Mouse (Mus musculus) stomach, postnatal 0 days (tissue): ENCODE data around the gene Cmip. TPM values are rescaled to one million over a fixed set of nuclear protein-coding genes. Genes with fewer than 3 reads are reported as not detected.
A peak's percentile ranks its signal among the peaks of the same experiment; 100 is the strongest.

Experiments used
- ATAC-seq: fragments of 200-750 bp; cut with Nextera tagmentation; 2 replicates; pipeline ENCODE4 v1.8.0; 2017; ENCODE audit not compliant: low FRiP score, low TSS enrichment
- DNase-seq: peaks from one replicate; pipeline ENCODE4 v3.0.0-alpha.2; 2016; ENCODE audit warnings: low spot score
- H3K27ac ChIP-seq: fragments of 300-500 bp; sonication (generic); replicated peaks from 2 replicates; pipeline ENCODE4 v1.5.1; 2014; ENCODE audit warnings: mild to moderate bottlenecking, control low read depth
- H3K27me3 ChIP-seq: fragments of 300-500 bp; sonication (generic); 2 replicates; pipeline ENCODE4 v1.6.1; 2014; ENCODE audit warnings: low read length; ENCODE audit not compliant: control insufficient read depth, insufficient read depth
- H3K36me3 ChIP-seq: fragments of 300-500 bp; sonication (generic); 2 replicates; pipeline ENCODE4 v1.6.1; 2014; ENCODE audit warnings: low read length, mixed read lengths; ENCODE audit not compliant: control insufficient read depth, insufficient read depth
- H3K4me1 ChIP-seq: fragments of 300-500 bp; sonication (generic); replicated peaks from 2 replicates; pipeline ENCODE4 v1.6.1; 2014; ENCODE audit warnings: antibody characterized with exemption; ENCODE audit not compliant: control insufficient read depth, insufficient read depth
- H3K4me2 ChIP-seq: fragments of 300-500 bp; sonication (generic); replicated peaks from 2 replicates; pipeline ENCODE4 v1.6.1; 2014; ENCODE audit warnings: low read depth, mild to moderate bottlenecking, control low read depth, moderate library complexity
- H3K4me3 ChIP-seq: fragments of 300-500 bp; sonication (generic); 2 replicates; pipeline ENCODE4 v1.5.1; 2014; ENCODE audit warnings: low read depth, low read length, control low read depth
- H3K9ac ChIP-seq: fragments of 300-500 bp; sonication (generic); 2 replicates; pipeline ENCODE4 v1.6.1; 2014; ENCODE audit warnings: mild to moderate bottlenecking, low read length, control low read depth, mixed read lengths
- H3K9me3 ChIP-seq: fragments of 300-500 bp; sonication (generic); 2 replicates; pipeline ENCODE4 v1.6.1; 2016; ENCODE audit warnings: low read length; ENCODE audit not compliant: control insufficient read depth
- CTCF ChIP-seq: IDR thresholded peaks from 2 replicates; pipeline ENCODE4 v1.5.1; 2016; ENCODE audit warnings: antibody characterized with exemption, low read depth, mild to moderate bottlenecking, moderate library complexity
- EP300 ChIP-seq: optimal IDR thresholded peaks from 2 replicates; pipeline ENCODE3; 2016; ENCODE audit warnings: antibody characterized with exemption
- WGBS: fragments of 180-500 bp; shearing (Covaris S2); extraction: QIAGEN DNeasy Blood & Tissue Kit; methylation state at CpG from one replicate; pipeline ENCODE4 v1.1.7; 2014; 5-methylcytosine and 5-hydroxymethylcytosine counted together
- polyA plus RNA-seq: library from polyadenylated mRNA; unstranded; fragments of >200 nt; fragmentation: Nextera tagmentation; extraction: Ambion mirVana; gene quantifications from 2 replicates; pipeline ENCODE4 v1.2.1, GENCODE M21; 2015

The Cmip gene
- polyA plus RNA-seq, 1 experiment from 2014 or later, result 19.9 TPM

- peak; percentile 85 for ATAC-seq
- Histone ChIP-seq H3K36me3 (no peaks in the 10 kb centered on the region), H3K9ac (peak overlapping the region; percentile 14; the same call in 1 of the 2 replicates), H3K9me3 (no peaks in the 10 kb centered on the region), H3K4me1 (peaks cover 22% of the 10 kb centered on the region), H3K4me3 (no peak overlapping the region), H3K27me3 (no peaks in the 10 kb centered on the region), H3K4me2 (0 out of 2 replicates have a peak overlapping the region, but pooled peaks have one; percentile 9), H3K27ac (peak overlapping the region; percentile 90)
- TF ChIP-seq EP300 (no peak), CTCF (no peak)
- WGBS, result 39% methylated on average over 10 of the region's 10 CpGs
- DNase-seq, result peak; percentile 74
Observed at GRCm38 (mm10) chr8:117334058-117334747, 77.3 kb downstream of the Cmip start.

- ATAC-seq (peak; percentile 43), DNase-seq (peak; percentile 67)
- Histone ChIP-seq H3K36me3 (no peaks in the 10 kb centered on the region), H3K9ac (0 out of 2 replicates have a peak overlapping the region, but pooled peaks have one; percentile 3), H3K4me2 (peak overlapping the region; percentile 34), H3K9me3 (no peaks in the 10 kb centered on the region), H3K27ac (peak overlapping the region; percentile 89), H3K27me3 (no peaks in the 10 kb centered on the region), H3K4me1 (peaks cover 26% of the 10 kb centered on the region), H3K4me3 (no peak overlapping the region)
- TF ChIP-seq EP300, result no peak
- TF ChIP-seq CTCF, result no peak
- WGBS, result 39% methylated on average over 14 of the region's 14 CpGs
Observed at GRCm38 (mm10) chr8:117334748-117335393, 78.0 kb downstream of the Cmip start.

GRCm38 (mm10) chr8:117335423-117335822 lies 78.6 kb downstream of the Cmip start:
- Histone ChIP-seq H3K9ac (no peak overlapping the region), H3K27me3 (no peaks in the 10 kb centered on the region), H3K36me3 (no peaks in the 10 kb centered on the region), H3K27ac (peak overlapping the region; percentile 89), H3K4me3 (no peak overlapping the region), H3K4me2 (peak overlapping the region; percentile 34), H3K4me1 (peaks cover 26% of the 10 kb centered on the region), H3K9me3 (no peaks in the 10 kb centered on the region)
- DNase-seq (peak; percentile 48), ATAC-seq (no peak)
- 39% methylated on average over 8 of the region's 8 CpGs for WGBS
- no peak for TF ChIP-seq CTCF
- no peak for TF ChIP-seq EP300

GRCm38 (mm10) chr8:117337188-117337587 lies 80.3 kb downstream of the Cmip start:
- peaks cover 26% of the 10 kb centered on the region for H3K4me1 ChIP-seq
- H3K4me3 ChIP-seq, result no peak overlapping the region
- no peaks in the 10 kb centered on the region for H3K9me3 ChIP-seq
- H3K36me3 ChIP-seq, result no peaks in the 10 kb centered on the region
- no peak for ATAC-seq
- no peak overlapping the region for H3K27ac ChIP-seq
- no peak overlapping the region for H3K4me2 ChIP-seq
- DNase-seq, result no peak
- no peaks in the 10 kb centered on the region for H3K27me3 ChIP-seq
- TF ChIP-seq CTCF (no peak), EP300 (no peak)
- WGBS, result 57% methylated on average over 3 of the region's 3 CpGs
- no peak overlapping the region for H3K9ac ChIP-seq

GRCm38 (mm10) chr8:117338678-117339077 lies 81.8 kb downstream of the Cmip start:
- no peak overlapping the region for H3K4me3 ChIP-seq
- no peaks in the 10 kb centered on the region for H3K27me3 ChIP-seq
- TF ChIP-seq EP300 (no peak), CTCF (no peak)
- H3K4me1 ChIP-seq, result peaks cover 21% of the 10 kb centered on the region
- H3K27ac ChIP-seq, result peak overlapping the region; percentile 61
- DNase-seq, result no peak
- 43% methylated on average over 2 of the region's 2 CpGs for WGBS
- ATAC-seq, result no peak
- H3K36me3 ChIP-seq, result no peaks in the 10 kb centered on the region
- no peak overlapping the region for H3K9ac ChIP-seq
- H3K4me2 ChIP-seq, result no peak overlapping the region
- no peaks in the 10 kb centered on the region for H3K9me3 ChIP-seq
